Mouse (Mus musculus): Measurements from ENCODE around the gene Cldn3.
A peak's percentile ranks its signal among the peaks of the same experiment; 100 is the strongest.
"Not testable (repeated sequence)": the region's sequence is repeated elsewhere in the genome, so short reads cannot be mapped to it uniquely, and the experiment has no call there.

Cldn3 gene

GRCm38 (mm10) chr5:134985633-134986297 lies at the start of gene Cldn3:
Cldn3 (plus strand) TSS chr5:134986214.
- DNase-seq: no peak

- no peak for DNase-seq
These were observed 49.3 kb upstream of the Cldn3 start for GRCm38 (mm10) chr5:134936626-134937185.

- DNase-seq: no peak
These were observed 46.9 kb upstream of the Cldn3 start for GRCm38 (mm10) chr5:134939069-134939468.

GRCm38 (mm10) chr5:134939554-134939953 lies 46.5 kb upstream of the Cldn3 start:
- not testable (repeated sequence) for DNase-seq

- peak; percentile 73 for DNase-seq
These were observed 44.4 kb upstream of the Cldn3 start for GRCm38 (mm10) chr5:134941472-134942209.

GRCm38 (mm10) chr5:134942740-134943139 lies 43.3 kb upstream of the Cldn3 start:
- DNase-seq: no peak

GRCm38 (mm10) chr5:134944179-134944578 lies 41.8 kb upstream of the Cldn3 start:
- no peak for DNase-seq

GRCm38 (mm10) chr5:134945266-134945959 lies 40.6 kb upstream of the Cldn3 start:
- no peak for DNase-seq

- DNase-seq: peak; percentile 52
These were observed 39.8 kb upstream of the Cldn3 start for GRCm38 (mm10) chr5:134946063-134946856.

GRCm38 (mm10) chr5:134946857-134947255 lies 39.2 kb upstream of the Cldn3 start, which contains the start of gene Cldn4:
Cldn4 (minus strand) TSS chr5:134946934.
- peak; percentile 83 for DNase-seq

- peak; percentile 52 for DNase-seq
These were observed 38.5 kb upstream of the Cldn3 start for GRCm38 (mm10) chr5:134947420-134948084.

GRCm38 (mm10) chr5:134948085-134948439 lies 38.0 kb upstream of the Cldn3 start:
- DNase-seq: no peak

GRCm38 (mm10) chr5:134951053-134951884 lies 34.7 kb upstream of the Cldn3 start:
- DNase-seq: peak; percentile 68

- DNase-seq: no peak
These were observed 30.5 kb upstream of the Cldn3 start for GRCm38 (mm10) chr5:134955491-134955890.

- no peak for DNase-seq
These were observed 26.9 kb upstream of the Cldn3 start for GRCm38 (mm10) chr5:134959114-134959513.

- peak; percentile 54 for DNase-seq
These were observed 25.6 kb upstream of the Cldn3 start for GRCm38 (mm10) chr5:134960430-134960829.

GRCm38 (mm10) chr5:134961519-134961918 lies 24.5 kb upstream of the Cldn3 start:
- no peak for DNase-seq

- no peak for DNase-seq
These were observed 22.5 kb upstream of the Cldn3 start for GRCm38 (mm10) chr5:134963546-134963945.

- DNase-seq: not testable (repeated sequence)
These were observed 21.4 kb upstream of the Cldn3 start for GRCm38 (mm10) chr5:134964655-134965054.

GRCm38 (mm10) chr5:134965473-134965851 lies 20.6 kb upstream of the Cldn3 start:
- DNase-seq: peak; percentile 84
